Mouse (Mus musculus) lung, postnatal 0 days (tissue): ENCODE results near the gene Gm29609. TPM values are rescaled to one million over a fixed set of nuclear protein-coding genes. Genes with fewer than 3 reads are reported as not detected.
"Not testable (repeated sequence)": the region's sequence is repeated elsewhere in the genome, so short reads cannot be mapped to it uniquely, and the experiment has no call there.

Source experiments
- ATAC-seq: fragments of 200-750 bp; cut with Nextera tagmentation; 2 replicates; pipeline ENCODE4 v1.8.0; 2017; ENCODE audit warnings: moderate library complexity
- DNase-seq: peaks from one replicate; pipeline ENCODE4 v3.0.0-alpha.2; 2016; ENCODE audit warnings: low spot score
- H3K27ac ChIP-seq: fragments of 300-500 bp; sonication (generic); 2 replicates; pipeline ENCODE4 v1.5.1; 2014; ENCODE audit warnings: antibody characterized with exemption, mild to moderate bottlenecking, low read length, mixed read lengths
- H3K27me3 ChIP-seq: fragments of 300-500 bp; sonication (generic); replicated peaks from 2 replicates; pipeline ENCODE4 v1.6.1; 2014; ENCODE audit warnings: low read length, mixed read lengths; ENCODE audit not compliant: insufficient read depth
- H3K36me3 ChIP-seq: fragments of 300-500 bp; sonication (generic); 2 replicates; pipeline ENCODE4 v1.6.1; 2014; ENCODE audit warnings: low read length, mixed read lengths; ENCODE audit not compliant: insufficient read depth
- H3K4me1 ChIP-seq: fragments of 300-500 bp; sonication (generic); 2 replicates; pipeline ENCODE4 v1.6.1; 2014; ENCODE audit warnings: antibody characterized with exemption, low read depth, low read length, mixed read lengths; ENCODE audit not compliant: insufficient read depth
- H3K4me2 ChIP-seq: fragments of 300-500 bp; sonication (generic); replicated peaks from 2 replicates; pipeline ENCODE4 v1.6.1; 2014; ENCODE audit warnings: low read depth, mild to moderate bottlenecking, low read length, moderate library complexity, mixed read lengths
- H3K4me3 ChIP-seq: fragments of 300-500 bp; sonication (generic); 2 replicates; pipeline ENCODE4 v1.5.1; 2014; ENCODE audit warnings: low read depth, low read length
- H3K9ac ChIP-seq: fragments of 300-500 bp; sonication (generic); replicated peaks from 2 replicates; pipeline ENCODE4 v1.6.1; 2014; ENCODE audit warnings: low read depth, mild to moderate bottlenecking
- H3K9me3 ChIP-seq: fragments of 300-500 bp; sonication (generic); 2 replicates; pipeline ENCODE4 v1.6.1; 2016; ENCODE audit warnings: low read length, mixed read lengths
- CTCF ChIP-seq: IDR thresholded peaks from 2 replicates; pipeline ENCODE4 v1.5.1; 2016; ENCODE audit warnings: antibody characterized with exemption, mild to moderate bottlenecking
- EP300 ChIP-seq: IDR thresholded peaks from 2 replicates; pipeline ENCODE4 v1.6.1; 2016; ENCODE audit warnings: antibody characterized with exemption, mild to moderate bottlenecking, control low read depth
- WGBS: fragments of 180-500 bp; shearing (Covaris S2); extraction: QIAGEN DNeasy Blood & Tissue Kit; methylation state at CpG from one replicate; pipeline ENCODE4 v1.1.7; 2014; 5-methylcytosine and 5-hydroxymethylcytosine counted together
- polyA plus RNA-seq: library from polyadenylated mRNA; unstranded; fragments of >200 nt; fragmentation: Nextera tagmentation; extraction: Ambion mirVana; gene quantifications from 2 replicates; pipeline ENCODE4 v1.2.1, GENCODE M21; 2015

Gm29609 gene
- polyA plus RNA-seq, 1 experiment from 2014 or later: 0.73 TPM

- peak; percentile 63 for DNase-seq
- peak overlapping the region; percentile 61 for H3K9ac ChIP-seq
- no peaks in the 10 kb centered on the region; the same call in 1 of the 2 replicates for H3K4me1 ChIP-seq
- peak overlapping the region; percentile 96 for H3K4me2 ChIP-seq
- H3K9me3 ChIP-seq: no peaks in the 10 kb centered on the region
- TF ChIP-seq EP300: no peak
- peak; percentile 33 for TF ChIP-seq CTCF
- H3K27ac ChIP-seq: peak overlapping the region; percentile 86
- H3K4me3 ChIP-seq: peak overlapping the region; percentile 76
- 0% methylated on average over 39 of the region's 40 CpGs for WGBS
- H3K36me3 ChIP-seq: no peaks in the 10 kb centered on the region
- H3K27me3 ChIP-seq: no peaks in the 10 kb centered on the region
- ATAC-seq: peak; percentile 45
Measured at GRCm38 (mm10) chr5:31219911-31220447, 40.3 kb upstream of the Gm29609 start.

- WGBS: under 1% methylated on average over 11 of the region's 11 CpGs
- Histone ChIP-seq H3K9me3 (no peaks in the 10 kb centered on the region), H3K27ac (peak overlapping the region; percentile 86), H3K4me2 (peak overlapping the region; percentile 96), H3K4me1 (no peaks in the 10 kb centered on the region; the same call in 1 of the 2 replicates), H3K4me3 (peak overlapping the region; percentile 76), H3K9ac (peak overlapping the region; percentile 61; the same call in 1 of the 2 replicates), H3K27me3 (no peaks in the 10 kb centered on the region), H3K36me3 (no peaks in the 10 kb centered on the region)
- no peak for DNase-seq
- no peak for ATAC-seq
- TF ChIP-seq EP300 (no peak), CTCF (no peak)
Measured at GRCm38 (mm10) chr5:31219474-31219873, 39.8 kb upstream of the Gm29609 start.

- H3K4me2 ChIP-seq: peak overlapping the region; percentile 96
- no peaks in the 10 kb centered on the region for H3K36me3 ChIP-seq
- ATAC-seq (no peak), DNase-seq (peak; percentile 66)
- H3K4me3 ChIP-seq: peak overlapping the region; percentile 76
- 2% methylated on average over 2 of the region's 2 CpGs for WGBS
- no peak overlapping the region for H3K9ac ChIP-seq
- H3K27ac ChIP-seq: 0 out of 2 replicates have a peak overlapping the region, but pooled peaks have one; percentile 2
- TF ChIP-seq EP300: no peak
- peak; percentile 56 for TF ChIP-seq CTCF
- H3K27me3 ChIP-seq: no peaks in the 10 kb centered on the region
- H3K4me1 ChIP-seq: no peaks in the 10 kb centered on the region; the same call in 1 of the 2 replicates
- no peaks in the 10 kb centered on the region for H3K9me3 ChIP-seq
Measured at GRCm38 (mm10) chr5:31219070-31219469, 39.4 kb upstream of the Gm29609 start.

- no peak overlapping the region for H3K4me3 ChIP-seq
- no peak for DNase-seq
- no peaks in the 10 kb centered on the region for H3K9me3 ChIP-seq
- H3K27ac ChIP-seq: peak overlapping the region; percentile 26; the same call in 1 of the 2 replicates
- H3K36me3 ChIP-seq: no peaks in the 10 kb centered on the region
- no peaks in the 10 kb centered on the region for H3K27me3 ChIP-seq
- no peak overlapping the region for H3K4me2 ChIP-seq
- no peaks in the 10 kb centered on the region; the same call in 1 of the 2 replicates for H3K4me1 ChIP-seq
- ATAC-seq: no peak
- WGBS: 26% methylated on average over 5 of the region's 7 CpGs
- no peak overlapping the region for H3K9ac ChIP-seq
- peak; percentile 17 for TF ChIP-seq CTCF
- no peak for TF ChIP-seq EP300
Measured at GRCm38 (mm10) chr5:31218294-31218693, 38.6 kb upstream of the Gm29609 start.

GRCm38 (mm10) chr5:31216554-31216953 is 36.8 kb upstream of the Gm29609 start:
- not testable (repeated sequence) for H3K36me3 ChIP-seq, H3K4me2 ChIP-seq, H3K4me3 ChIP-seq, H3K27ac ChIP-seq, ATAC-seq, H3K27me3 ChIP-seq, DNase-seq, H3K4me1 ChIP-seq, H3K9ac ChIP-seq, H3K9me3 ChIP-seq
- whole genome bisulfite sequencing: 85% methylated on average over 6 of the region's 6 CpGs

- DNase-seq (no peak), ATAC-seq (no peak)
- H3K27me3 ChIP-seq: no peaks in the 10 kb centered on the region
- WGBS: 94% methylated on average over 6 of the region's 6 CpGs
- no peak overlapping the region for H3K9ac ChIP-seq
- H3K4me1 ChIP-seq: peaks cover 12% of the 10 kb centered on the region; the same call in 1 of the 2 replicates
- no peak for TF ChIP-seq EP300
- no peak for TF ChIP-seq CTCF
- H3K4me3 ChIP-seq: no peak overlapping the region
- peaks cover 32% of the 10 kb centered on the region; the same call in 1 of the 2 replicates for H3K36me3 ChIP-seq
- H3K27ac ChIP-seq: no peak overlapping the region
- no peaks in the 10 kb centered on the region for H3K9me3 ChIP-seq
- H3K4me2 ChIP-seq: no peak overlapping the region
Measured at GRCm38 (mm10) chr5:31204421-31204820, 24.7 kb upstream of the Gm29609 start.

- DNase-seq (no peak), ATAC-seq (no peak)
- Histone ChIP-seq H3K4me3 (no peak overlapping the region), H3K9me3 (no peaks in the 10 kb centered on the region), H3K36me3 (peaks cover 38% of the 10 kb centered on the region; the same call in 1 of the 2 replicates), H3K27ac (no peak overlapping the region), H3K9ac (no peak overlapping the region), H3K27me3 (no peaks in the 10 kb centered on the region), H3K4me1 (peaks cover 12% of the 10 kb centered on the region; the same call in 1 of the 2 replicates), H3K4me2 (no peak overlapping the region)
- TF ChIP-seq CTCF (no peak), EP300 (no peak)
- 91% methylated on average over 2 of the region's 2 CpGs for WGBS
Measured at GRCm38 (mm10) chr5:31203866-31204265, 24.2 kb upstream of the Gm29609 start.
